9 mouse cellular contexts compared by ENCODE assay signal in the genomic region with DNA sequence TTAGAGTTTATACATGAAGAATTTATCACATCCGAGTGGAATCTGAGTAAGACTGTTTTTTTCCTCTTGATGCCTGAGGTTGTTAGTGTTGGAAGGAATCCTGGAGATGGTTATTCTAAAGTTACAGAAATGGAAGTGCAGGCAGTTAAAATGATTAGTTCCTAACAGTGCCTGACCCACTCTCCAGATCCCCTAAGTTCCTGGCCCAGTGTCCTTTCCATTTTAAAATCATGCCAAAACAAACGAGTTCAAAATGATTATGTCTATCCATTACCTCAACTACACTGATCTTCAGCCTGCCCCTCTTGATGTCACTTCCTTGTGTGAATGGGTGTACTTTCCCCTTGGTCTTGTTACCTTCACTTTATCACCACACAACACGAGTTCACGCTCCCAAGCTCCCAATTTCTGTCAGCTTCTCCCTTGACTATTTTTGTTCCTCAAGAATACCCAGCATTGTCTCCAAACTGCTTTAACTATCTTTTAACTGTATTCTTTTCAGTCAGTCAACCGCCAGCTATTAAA. TPM values are rescaled to one million over a fixed set of nuclear protein-coding genes. Genes with fewer than 3 reads are reported as not detected.
A peak's percentile ranks its signal among the peaks of the same experiment; 100 is the strongest.
DNase-seq lines count a peak whose midpoint lies in the region; ATAC-seq and TF ChIP-seq lines count a peak whose summit lies in the region.
"Had no signal": no experiment of that assay in that cellular context is flagged by ENCODE, and none has a peak within 500 bp of the region (broad histone marks: within the 10 kb centered on the region; RNA-seq: fewer than 3 reads in every experiment).

No protein-coding gene starts in this region.

- TF ChIP-seq CTCF in left cerebral cortex, adult 2 months (IDR thresholded peaks at IDR 0.05) = no peak

- peak overlapping the region; percentile 95 for H3K27ac ChIP-seq in left cerebral cortex, adult 2 months
- no peak overlapping the region for H3K27ac ChIP-seq in embryonic facial prominence, embryonic 15.5 days (replicated peaks)
- no peak overlapping the region for H3K27ac ChIP-seq in intestine, embryonic 14.5 days (ENCODE audit: low read depth)
- peak overlapping the region; percentile 99; the same call in 1 of the 2 replicates for H3K27ac ChIP-seq in neural tube, embryonic 13.5 days (replicated peaks)

- no peak for DNase-seq in left cerebral cortex, adult 2 months (ENCODE audit: extremely low spot score in 1 of 2, low spot score in 2 of 2)
- DNase-seq in left cerebral cortex, adult 8-10 months (ENCODE audit: low spot score in 2 of 2) = no peak
- no peak for DNase-seq in intestine, embryonic 14.5 days (ENCODE audit: low spot score)
- DNase-seq in spleen, adult 12 weeks (ENCODE audit: low spot score) = no peak
- no peak for DNase-seq in left cerebral cortex, postnatal 25 days (ENCODE audit: low spot score in 2 of 2)
- DNase-seq in thymus, postnatal 14 days = no peak

- H3K36me3 ChIP-seq in embryonic facial prominence, embryonic 15.5 days = no peaks in the 10 kb centered on the region
- H3K36me3 ChIP-seq in intestine, embryonic 14.5 days (ENCODE audit: control insufficient read depth, insufficient read depth, low read length) = no peaks in the 10 kb centered on the region
- no peaks in the 10 kb centered on the region for H3K36me3 ChIP-seq in neural tube, embryonic 13.5 days

- H3K9ac ChIP-seq in embryonic facial prominence, embryonic 15.5 days = no peak overlapping the region
- H3K9ac ChIP-seq in intestine, embryonic 14.5 days (ENCODE audit: low read length) = peak overlapping the region; percentile 86; the same call in 1 of the 2 replicates
- peak overlapping the region; percentile 98 for H3K9ac ChIP-seq in neural tube, embryonic 13.5 days

- no peaks in the 10 kb centered on the region for H3K9me3 ChIP-seq in embryonic facial prominence, embryonic 15.5 days (replicated peaks)
- no peaks in the 10 kb centered on the region for H3K9me3 ChIP-seq in intestine, embryonic 14.5 days (ENCODE audit: control insufficient read depth, low read length)
- H3K9me3 ChIP-seq in neural tube, embryonic 13.5 days = no peaks in the 10 kb centered on the region

- peaks cover 5% of the 10 kb centered on the region; the same call in 1 of the 2 replicates for H3K27me3 ChIP-seq in embryonic facial prominence, embryonic 15.5 days
- H3K27me3 ChIP-seq in intestine, embryonic 14.5 days (replicated peaks; ENCODE audit: control insufficient read depth, insufficient read depth, low read length) = no peaks in the 10 kb centered on the region; the same call in 1 of the 2 replicates
- H3K27me3 ChIP-seq in neural tube, embryonic 13.5 days = no peaks in the 10 kb centered on the region

- 28% methylated on average over 5 of the region's 5 CpGs for WGBS in embryonic facial prominence, embryonic 15.5 days
- 36% methylated on average over 5 of the region's 5 CpGs for WGBS in intestine, embryonic 14.5 days
- WGBS in neural tube, embryonic 13.5 days = 31% methylated on average over 5 of the region's 5 CpGs

- peak overlapping the region; percentile 72 for H3K4me2 ChIP-seq in embryonic facial prominence, embryonic 15.5 days (replicated peaks)
- H3K4me2 ChIP-seq in intestine, embryonic 14.5 days (ENCODE audit: low read length) = peak overlapping the region; percentile 57
- peak overlapping the region; percentile 85 for H3K4me2 ChIP-seq in neural tube, embryonic 13.5 days

- intact Hi-C loops in left cerebral cortex, adult 2 months (cut with DNase I) = loop anchor here (1.0 to 5.0 kb wide), 3 partner anchors 55 to 145 kb away; a partner anchor contains a TSS
- intact Hi-C loops in left cerebral cortex, postnatal 25 days (cut with DNase I) = loop anchor here (5.0 kb wide), 2 partner anchors 60 to 145 kb away; a partner anchor contains a TSS

- peak overlapping the region; percentile 61 for H3K4me3 ChIP-seq in left cerebral cortex, adult 2 months
- H3K4me3 ChIP-seq in embryonic facial prominence, embryonic 15.5 days (replicated peaks) = peak overlapping the region; percentile 67
- H3K4me3 ChIP-seq in intestine, embryonic 14.5 days (ENCODE audit: low read depth, low read length) = peak overlapping the region; percentile 72
- peak overlapping the region; percentile 79 for H3K4me3 ChIP-seq in neural tube, embryonic 13.5 days

- peaks cover 21% of the 10 kb centered on the region for H3K4me1 ChIP-seq in embryonic facial prominence, embryonic 15.5 days
- peaks cover 9% of the 10 kb centered on the region for H3K4me1 ChIP-seq in intestine, embryonic 14.5 days (replicated peaks; ENCODE audit: control insufficient read depth, insufficient read depth, low read length)
- peaks cover 63% of the 10 kb centered on the region for H3K4me1 ChIP-seq in neural tube, embryonic 13.5 days (replicated peaks)

- ATAC-seq in embryonic facial prominence, embryonic 15.5 days (ENCODE audit: insufficient number of reproducible peaks, low FRiP score, low TSS enrichment, low read depth) = no peak
- no peak for ATAC-seq in intestine, embryonic 14.5 days (replicated peaks; ENCODE audit: low FRiP score, low TSS enrichment, low read depth)
- ATAC-seq in neural tube, embryonic 13.5 days (ENCODE audit: low read depth) = no peak

RNA-seq across cellular contexts. Expression of a gene that starts 1.7 kb away (rescaled TPM):
- 10 to 100 TPM; 77.9 to 78.9 TPM for total RNA-seq in left cerebral cortex, adult 2 months (2021)
- total RNA-seq in left cerebral cortex, adult 8-10 months (2022) = 10 to 100 TPM; 77.1 to 89.2 (median 82.9) TPM
- 14.7 and 15.0 TPM in 2 replicates for polyA plus RNA-seq in embryonic facial prominence, embryonic 15.5 days (2015; fragmentation: Nextera tagmentation; extraction: Ambion mirVana)
- 17.5 and 19.1 TPM in 2 replicates for polyA plus RNA-seq in intestine, embryonic 14.5 days (2014; fragmentation: Nextera tagmentation; extraction: Ambion mirVana)
- 56.1 and 56.2 TPM in 2 replicates for polyA plus RNA-seq in neural tube, embryonic 13.5 days (2015; fragmentation: Nextera tagmentation; extraction: Ambion mirVana)
- total RNA-seq in left cerebral cortex, postnatal 25 days (2021) = 10 to 100 TPM; 71.9 to 73.0 TPM
- total RNA-seq: MEL had no signal

RNA-seq across cellular contexts. Expression of a gene that starts 59.5 kb away (rescaled TPM):
- not detected for total RNA-seq in left cerebral cortex, adult 2 months (2021)
- not detected for total RNA-seq in left cerebral cortex, adult 8-10 months (2022)
- polyA plus RNA-seq in embryonic facial prominence, embryonic 15.5 days (2015; fragmentation: Nextera tagmentation; extraction: Ambion mirVana) = 1.6 and 1.8 TPM in 2 replicates
- polyA plus RNA-seq in intestine, embryonic 14.5 days (2014; fragmentation: Nextera tagmentation; extraction: Ambion mirVana) = 6.2 and 7.2 TPM in 2 replicates
- polyA plus RNA-seq in neural tube, embryonic 13.5 days (2015; fragmentation: Nextera tagmentation; extraction: Ambion mirVana) = 3.7 and 5.5 TPM in 2 replicates
- total RNA-seq in left cerebral cortex, postnatal 25 days (2021) = not detected
- total RNA-seq: MEL had no signal

Comparison
In these comparisons a context has a peak if more than half of its experiments do, and no peak if none do; other contexts are left out.
1. H3K27ac ChIP-seq: peak in left cerebral cortex, adult 2 months (single experiment) and neural tube, embryonic 13.5 days (single experiment); none in embryonic facial prominence, embryonic 15.5 days (single experiment) and intestine, embryonic 14.5 days (single experiment).
2. Peak in every context shown above with its lines, with median percentiles within 50 percentile points of each other: H3K4me3 ChIP-seq and H3K4me2 ChIP-seq.